Mouse (Mus musculus): ENCODE results near the gene Olfr685.

Gene Olfr685

DNA sequence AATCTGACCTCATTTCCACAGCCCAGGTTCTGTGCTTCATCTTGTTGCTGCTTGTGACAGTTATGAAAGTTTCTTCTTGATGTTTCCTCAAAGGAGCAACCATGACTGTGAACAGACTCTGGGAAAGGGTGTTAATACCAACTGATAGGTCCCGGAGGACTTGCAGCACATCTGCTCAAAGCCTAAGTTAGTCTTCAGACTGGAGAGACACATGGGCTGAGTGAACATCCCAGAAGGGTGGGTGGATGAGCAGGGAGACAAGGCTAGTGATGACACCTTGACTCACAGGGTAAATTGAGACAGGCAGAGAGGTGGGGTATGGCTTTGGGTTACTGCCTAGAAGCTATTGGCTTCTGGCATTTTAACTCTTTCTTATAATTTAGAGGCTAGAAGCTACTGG, at the start of gene Olfr685:
Gene Olfr685 (minus strand): TSS at position 101 of the 400 bp plus-strand sequence.
- no peak for DNase-seq (ENCODE audit: inconsistent age in 2 of 2, low spot score in 1 of 2)

DNA sequence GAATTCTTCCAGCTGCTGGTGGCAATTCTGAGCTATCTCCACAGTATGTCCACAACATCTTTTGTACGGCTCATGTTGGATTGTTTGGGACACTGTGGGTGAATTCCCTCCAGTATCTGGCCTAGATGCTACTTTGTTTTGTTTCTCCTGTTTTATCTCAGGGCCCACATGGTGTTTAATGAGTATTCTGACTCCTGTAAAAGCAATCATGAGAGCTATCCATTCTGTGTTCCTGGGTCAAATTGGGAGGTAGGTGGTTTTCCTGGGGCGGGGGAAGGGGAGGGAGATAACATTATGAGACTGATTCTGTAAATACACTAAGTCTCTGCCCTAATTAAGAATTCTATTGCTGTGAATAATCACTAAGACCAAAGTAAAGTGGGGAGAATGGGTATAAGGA, 43.6 kb upstream of the Olfr685 start:
- DNase-seq (ENCODE audit: inconsistent age in 2 of 2, low spot score in 1 of 2): no peak

GRCm38 (mm10) chr7:105228138-105228537, 42.3 kb upstream of the Olfr685 start:
- DNase-seq (ENCODE audit: inconsistent age in 2 of 2, low spot score in 1 of 2): peak; percentile 12 to 55

DNA sequence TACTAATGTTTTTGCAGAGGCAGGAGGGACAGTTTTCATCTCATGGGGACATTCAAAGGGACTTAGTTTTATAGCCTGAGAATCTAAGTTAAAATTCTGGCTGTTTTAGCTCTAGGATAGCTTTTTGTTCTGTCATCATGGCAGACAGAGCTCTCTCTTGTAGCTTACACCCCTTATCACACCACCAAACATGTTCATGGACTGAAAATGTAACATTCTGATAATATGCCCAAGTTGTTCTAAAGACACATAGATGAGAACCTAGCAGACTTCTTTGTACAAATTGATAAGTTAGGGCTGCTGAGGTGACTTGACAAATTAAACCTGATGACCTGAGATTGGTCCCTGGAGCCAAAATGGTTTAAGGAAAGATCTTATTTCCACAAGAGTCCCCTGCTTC, 40.9 kb upstream of the Olfr685 start:
- no peak for DNase-seq (ENCODE audit: inconsistent age in 2 of 2, low spot score in 1 of 2)

GRCm38 (mm10) chr7:105226072-105226471, 40.3 kb upstream of the Olfr685 start:
- no peak for DNase-seq (ENCODE audit: inconsistent age in 2 of 2, low spot score in 1 of 2)

GRCm38 (mm10) chr7:105218281-105218680, 32.5 kb upstream of the Olfr685 start:
- no peak for DNase-seq (ENCODE audit: inconsistent age in 2 of 2, low spot score in 1 of 2)

GRCm38 (mm10) chr7:105214761-105215160, 28.9 kb upstream of the Olfr685 start:
- no peak for DNase-seq (ENCODE audit: inconsistent age in 2 of 2, low spot score in 1 of 2)

- no peak for DNase-seq (ENCODE audit: inconsistent age in 2 of 2, low spot score in 1 of 2)
These were observed 21.6 kb upstream of the Olfr685 start, which contains the start of gene Olfr686 for GRCm38 (mm10) chr7:105207385-105207784. Olfr686 (minus strand) TSS chr7:105207485.

- peak in 1 of 2 experiments; percentile 22 for DNase-seq (ENCODE audit: inconsistent age in 2 of 2, low spot score in 1 of 2)
These were observed 15.0 kb downstream of the Olfr685 start for GRCm38 (mm10) chr7:105170773-105171172.

GRCm38 (mm10) chr7:105163553-105163952, 22.3 kb downstream of the Olfr685 start, which contains the start of gene Olfr684:
Olfr684 (minus strand) TSS chr7:105163653.
- no peak for DNase-seq (ENCODE audit: inconsistent age in 2 of 2, low spot score in 1 of 2)

- no peak for DNase-seq (ENCODE audit: inconsistent age in 2 of 2, low spot score in 1 of 2)
These were observed 38.9 kb downstream of the Olfr685 start, which contains the start of gene Olfr683 for GRCm38 (mm10) chr7:105146912-105147311. Olfr683 (minus strand) TSS chr7:105147012.

- DNase-seq (ENCODE audit: inconsistent age in 2 of 2, low spot score in 1 of 2): no peak
These were observed 44.5 kb downstream of the Olfr685 start for GRCm38 (mm10) chr7:105141275-105141674.

Measured in adrenal gland, adult (tissue).